Comparison of ENCODE assay signal across 20 mouse cellular contexts in the genomic region with DNA sequence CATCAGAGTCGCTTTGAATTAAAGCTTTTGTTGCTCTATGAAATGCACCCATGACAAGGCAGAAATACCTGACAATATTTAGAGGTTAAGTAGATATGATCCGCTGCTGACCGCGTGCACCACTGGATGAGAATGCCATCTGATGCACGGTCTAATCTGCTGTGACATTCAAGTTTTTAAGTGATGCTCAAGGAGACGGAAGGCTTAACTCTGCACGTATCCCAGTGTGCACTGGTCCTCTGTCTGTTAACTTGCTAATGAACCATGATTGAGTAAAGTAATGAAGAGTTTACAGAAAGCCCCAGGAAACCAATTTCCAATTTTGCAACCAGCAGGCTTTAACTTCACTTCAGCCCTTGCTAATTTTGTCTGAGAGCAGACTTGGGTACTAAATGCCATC.
DNase-seq lines count a peak whose midpoint lies in the region; ATAC-seq lines count a peak whose summit lies in the region.
"Had no signal": no experiment of that assay in that cellular context is flagged by ENCODE, and none has a peak within 500 bp of the region (broad histone marks: within the 10 kb centered on the region; RNA-seq: fewer than 3 reads in every experiment).

No protein-coding gene starts in this region.

- H3K4me3 ChIP-seq in hindbrain, embryonic 13.5 days = no peak overlapping the region
- no peak overlapping the region for H3K4me3 ChIP-seq in hindbrain, embryonic 12.5 days
- H3K4me3 ChIP-seq in embryonic facial prominence, embryonic 14.5 days (ENCODE audit: low read depth, low read length) = no peak overlapping the region
- no peak overlapping the region for H3K4me3 ChIP-seq in forebrain, embryonic 15.5 days
- no peak overlapping the region for H3K4me3 ChIP-seq in midbrain, embryonic 15.5 days
- H3K4me3 ChIP-seq: erythroblast, embryonic 14.5 days; limb, embryonic 13.5 days; liver, embryonic 13.5 days had no signal

- 0 out of 2 replicates have a peak, but pooled peaks have one; percentile 45 for ATAC-seq in hindbrain, embryonic 13.5 days (ENCODE audit: low FRiP score)
- no peak for ATAC-seq in hindbrain, embryonic 12.5 days (ENCODE audit: low FRiP score)
- no peak; the same call in 1 of the 2 replicates for ATAC-seq in embryonic facial prominence, embryonic 14.5 days (ENCODE audit: low read depth)
- peak; percentile 70; the same call in 1 of the 2 replicates for ATAC-seq in forebrain, embryonic 15.5 days (replicated peaks)
- peak; percentile 59 for ATAC-seq in midbrain, embryonic 15.5 days (replicated peaks)
- ATAC-seq in activated CD4-positive, CD25-positive, alpha-beta regulatory T cell, adult 4 months = no peak

- H3K27ac ChIP-seq in hindbrain, embryonic 13.5 days = no peak overlapping the region
- no peak overlapping the region for H3K27ac ChIP-seq in hindbrain, embryonic 12.5 days
- H3K27ac ChIP-seq in embryonic facial prominence, embryonic 14.5 days (replicated peaks; ENCODE audit: low read depth, low read length) = no peak overlapping the region
- H3K27ac ChIP-seq in forebrain, embryonic 15.5 days (replicated peaks) = no peak overlapping the region
- H3K27ac ChIP-seq in midbrain, embryonic 15.5 days = no peak overlapping the region
- H3K27ac ChIP-seq: kidney, postnatal 0 days; limb, embryonic 13.5 days; liver, embryonic 13.5 days had no signal

- 52% methylated on average over 7 of the region's 7 CpGs for WGBS in hindbrain, embryonic 13.5 days
- WGBS in hindbrain, embryonic 12.5 days = 61% methylated on average over 7 of the region's 7 CpGs
- 73% methylated on average over 7 of the region's 7 CpGs for WGBS in embryonic facial prominence, embryonic 14.5 days
- WGBS in forebrain, embryonic 15.5 days = 11% methylated on average over 7 of the region's 7 CpGs
- WGBS in midbrain, embryonic 15.5 days = 14% methylated on average over 7 of the region's 7 CpGs

- no peak overlapping the region for H3K4me2 ChIP-seq in hindbrain, embryonic 13.5 days
- no peak overlapping the region for H3K4me2 ChIP-seq in hindbrain, embryonic 12.5 days (replicated peaks)
- H3K4me2 ChIP-seq in embryonic facial prominence, embryonic 14.5 days (ENCODE audit: low read depth, low read length) = no peak overlapping the region
- H3K4me2 ChIP-seq in forebrain, embryonic 15.5 days (replicated peaks) = no peak overlapping the region
- H3K4me2 ChIP-seq in midbrain, embryonic 15.5 days = no peak overlapping the region
- H3K4me2 ChIP-seq: limb, embryonic 13.5 days; liver, embryonic 13.5 days; lung, embryonic 14.5 days had no signal

- H3K36me3 ChIP-seq in hindbrain, embryonic 13.5 days = no peaks in the 10 kb centered on the region
- no peaks in the 10 kb centered on the region for H3K36me3 ChIP-seq in hindbrain, embryonic 12.5 days
- H3K36me3 ChIP-seq in embryonic facial prominence, embryonic 14.5 days (ENCODE audit: control insufficient read depth, insufficient read depth, low read length) = no peaks in the 10 kb centered on the region
- H3K36me3 ChIP-seq in forebrain, embryonic 15.5 days = no peaks in the 10 kb centered on the region
- H3K36me3 ChIP-seq in midbrain, embryonic 15.5 days (replicated peaks) = no peaks in the 10 kb centered on the region
- H3K36me3 ChIP-seq: limb, embryonic 13.5 days; liver, embryonic 13.5 days had no signal

- no peaks in the 10 kb centered on the region for H3K9me3 ChIP-seq in hindbrain, embryonic 13.5 days
- H3K9me3 ChIP-seq in hindbrain, embryonic 12.5 days (replicated peaks) = no peaks in the 10 kb centered on the region
- no peaks in the 10 kb centered on the region for H3K9me3 ChIP-seq in embryonic facial prominence, embryonic 14.5 days (ENCODE audit: control insufficient read depth, low read length)
- H3K9me3 ChIP-seq in forebrain, embryonic 15.5 days = no peaks in the 10 kb centered on the region
- H3K9me3 ChIP-seq in midbrain, embryonic 15.5 days = no peaks in the 10 kb centered on the region
- H3K9me3 ChIP-seq: limb, embryonic 13.5 days; liver, embryonic 13.5 days had no signal

- DNase-seq in embryonic facial prominence, embryonic 14.5 days (ENCODE audit: low spot score) = peak; percentile 38
- no peak for DNase-seq in kidney, postnatal 25 days
- no peak for DNase-seq in thymus, postnatal 0 days (ENCODE audit: low spot score)
- DNase-seq: adrenal gland, adult 2 months; cerebellum, adult 9-11 months; gastrocnemius, postnatal 25 days; kidney, adult 11 months; liver, embryonic 13.5 days; lung, embryonic 14.5 days; lung, postnatal 36 days; right cerebral cortex, adult 18-20 months; thymus, postnatal 25 days had no signal

- H3K27me3 ChIP-seq in hindbrain, embryonic 13.5 days = no peaks in the 10 kb centered on the region
- H3K27me3 ChIP-seq in hindbrain, embryonic 12.5 days = no peaks in the 10 kb centered on the region
- no peaks in the 10 kb centered on the region for H3K27me3 ChIP-seq in embryonic facial prominence, embryonic 14.5 days (replicated peaks; ENCODE audit: control insufficient read depth, insufficient read depth, low read length)
- H3K27me3 ChIP-seq in forebrain, embryonic 15.5 days = no peaks in the 10 kb centered on the region
- no peaks in the 10 kb centered on the region for H3K27me3 ChIP-seq in midbrain, embryonic 15.5 days (replicated peaks)
- H3K27me3 ChIP-seq: limb, embryonic 13.5 days; liver, embryonic 13.5 days had no signal

- H3K4me1 ChIP-seq in hindbrain, embryonic 13.5 days (replicated peaks) = peaks cover 12% of the 10 kb centered on the region
- H3K4me1 ChIP-seq in hindbrain, embryonic 12.5 days = 0 out of 2 replicates have a peak, but pooled peaks cover 4% of the 10 kb centered on the region
- no peaks in the 10 kb centered on the region for H3K4me1 ChIP-seq in embryonic facial prominence, embryonic 14.5 days (ENCODE audit: control insufficient read depth, insufficient read depth, low read length)
- peaks cover 10% of the 10 kb centered on the region; the same call in 1 of the 2 replicates for H3K4me1 ChIP-seq in forebrain, embryonic 15.5 days
- peaks cover 10% of the 10 kb centered on the region for H3K4me1 ChIP-seq in midbrain, embryonic 15.5 days
- H3K4me1 ChIP-seq: liver, embryonic 13.5 days had no signal

- H3K9ac ChIP-seq in hindbrain, embryonic 13.5 days = no peak overlapping the region
- no peak overlapping the region for H3K9ac ChIP-seq in hindbrain, embryonic 12.5 days
- H3K9ac ChIP-seq in embryonic facial prominence, embryonic 14.5 days (ENCODE audit: low read depth, low read length) = no peak overlapping the region
- no peak overlapping the region for H3K9ac ChIP-seq in forebrain, embryonic 15.5 days (replicated peaks)
- H3K9ac ChIP-seq in midbrain, embryonic 15.5 days = no peak overlapping the region
- H3K9ac ChIP-seq: limb, embryonic 13.5 days; liver, embryonic 13.5 days; lung, embryonic 14.5 days had no signal

Comparison
In these comparisons a context has a peak if more than half of its experiments do, and no peak if none do; other contexts are left out.
1. ATAC-seq: peak in hindbrain, embryonic 13.5 days (single experiment), forebrain, embryonic 15.5 days (single experiment) and midbrain, embryonic 15.5 days (single experiment); none in hindbrain, embryonic 12.5 days (single experiment), embryonic facial prominence, embryonic 14.5 days (single experiment) and activated CD4-positive, CD25-positive, alpha-beta regulatory T cell, adult 4 months (single experiment).